Mouse (Mus musculus): ENCODE results near the gene Ptprj. TPM values are rescaled to one million over a fixed set of nuclear protein-coding genes. Genes with fewer than 3 reads are reported as not detected.
"Not testable (repeated sequence)": the region's sequence is repeated elsewhere in the genome, so short reads cannot be mapped to it uniquely, and the experiment has no call there.

Gene Ptprj
- total RNA-seq, 1 experiment from 2014 or later: 31.8 TPM

- ATAC-seq (replicated peaks in 1 of 2; ENCODE audit: insufficient read depth in 1 of 2, low FRiP score in 2 of 2, low TSS enrichment in 1 of 2, low read depth in 1 of 2, poor library complexity in 2 of 2, severe bottlenecking in 2 of 2): peak; percentile 75 to 82; a peak in 3 of 4 replicates
Observed at GRCm38 (mm10) chr2:90429782-90430181, 150.7 kb downstream of the Ptprj start.

DNA sequence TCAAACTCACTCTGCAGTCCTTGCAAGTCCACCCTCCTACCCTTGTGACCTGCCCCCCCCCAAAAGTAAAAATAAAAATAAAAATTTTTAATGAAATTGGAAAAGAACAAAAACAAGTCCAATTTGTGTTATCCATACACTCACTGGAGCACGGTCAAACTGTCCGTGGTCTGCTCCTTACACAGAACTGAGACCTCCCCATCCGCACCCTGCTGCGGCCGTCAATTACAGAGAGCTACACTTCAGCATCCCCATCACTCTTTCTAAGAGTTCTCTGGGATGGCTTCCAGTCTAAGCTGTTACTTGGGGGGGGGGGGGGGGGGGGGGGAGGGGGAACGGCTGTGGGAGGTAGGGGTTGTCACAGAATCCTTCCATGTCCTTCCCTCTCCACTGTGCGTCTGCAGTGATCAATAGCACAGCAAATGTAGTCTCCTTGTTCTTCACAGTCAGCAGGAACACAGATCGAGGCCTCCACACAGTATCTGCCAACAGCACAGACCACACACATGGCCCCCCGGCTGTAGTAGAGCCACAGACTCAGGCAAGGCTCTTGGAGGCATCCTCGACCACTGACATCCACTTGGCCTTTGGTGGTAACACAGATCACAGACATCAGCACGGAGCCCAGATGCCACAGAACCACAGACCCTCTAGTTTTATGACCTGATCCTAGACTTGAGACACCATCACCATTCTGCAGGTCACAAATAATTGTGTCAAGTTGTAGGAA, 151.3 kb downstream of the Ptprj start:
- ATAC-seq (replicated peaks in 1 of 2; ENCODE audit: insufficient read depth in 1 of 2, low FRiP score in 2 of 2, low TSS enrichment in 1 of 2, low read depth in 1 of 2, poor library complexity in 2 of 2, severe bottlenecking in 2 of 2): not testable (repeated sequence)

DNA sequence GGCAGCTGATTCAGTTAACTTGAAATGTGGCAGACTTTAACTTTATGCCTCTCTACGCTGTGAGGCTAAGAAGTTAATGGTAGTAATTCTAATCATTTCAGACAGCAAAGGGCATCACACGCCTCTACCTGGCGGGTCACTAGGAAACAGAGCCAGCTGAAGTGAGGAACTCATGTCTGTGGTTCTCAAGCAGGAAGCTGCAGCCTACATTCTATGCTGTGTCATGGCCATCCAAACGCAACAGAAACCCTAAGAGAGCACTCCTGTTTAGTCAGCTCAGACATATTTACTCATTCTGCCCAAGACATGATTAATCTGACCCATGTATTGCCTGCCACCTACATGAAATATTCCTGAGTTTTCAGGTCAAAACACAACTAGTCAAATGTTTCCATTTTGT, 155.5 kb downstream of the Ptprj start:
- ATAC-seq (replicated peaks in 1 of 2; ENCODE audit: insufficient read depth in 1 of 2, low FRiP score in 2 of 2, low TSS enrichment in 1 of 2, low read depth in 1 of 2, poor library complexity in 2 of 2, severe bottlenecking in 2 of 2): peak; percentile 72 to 88

- not testable (repeated sequence) for ATAC-seq (replicated peaks in 1 of 2; ENCODE audit: insufficient read depth in 1 of 2, low FRiP score in 2 of 2, low TSS enrichment in 1 of 2, low read depth in 1 of 2, poor library complexity in 2 of 2, severe bottlenecking in 2 of 2)
Observed at GRCm38 (mm10) chr2:90422282-90422681, 158.2 kb downstream of the Ptprj start.

DNA sequence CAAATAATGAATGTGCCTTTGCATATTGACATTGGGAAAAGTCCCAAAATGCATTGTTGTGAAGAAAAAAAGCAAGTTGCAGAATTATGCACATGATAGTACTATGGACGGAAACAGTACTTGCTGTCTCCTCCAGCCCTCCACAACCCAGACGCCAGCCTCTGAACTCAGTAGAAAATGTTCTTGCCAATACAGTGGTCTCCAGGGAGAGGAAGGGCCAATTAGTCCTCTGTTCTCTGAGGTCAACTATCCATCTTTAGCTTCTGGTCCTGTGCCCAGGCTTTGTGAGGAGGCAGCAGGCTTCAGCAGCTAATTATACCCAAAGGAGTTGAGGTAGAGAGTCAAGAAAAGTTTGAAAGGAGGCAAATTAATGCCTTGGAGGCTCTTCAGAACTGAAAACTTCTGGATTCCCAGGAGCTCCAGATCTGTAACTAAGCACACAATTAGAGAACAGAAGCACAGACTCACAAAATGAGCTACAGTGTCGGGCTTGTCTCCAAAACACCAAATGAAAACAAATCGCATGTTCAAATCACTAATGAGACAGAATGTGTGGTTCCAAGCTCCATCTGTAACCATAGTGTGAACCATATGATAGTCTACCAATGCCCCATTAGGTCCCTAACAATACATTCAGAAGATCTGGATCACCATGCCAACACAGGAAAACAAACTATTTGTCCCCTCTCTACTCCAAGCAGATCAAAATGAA, 166.2 kb downstream of the Ptprj start:
- ATAC-seq (replicated peaks in 1 of 2; ENCODE audit: insufficient read depth in 1 of 2, low FRiP score in 2 of 2, low TSS enrichment in 1 of 2, low read depth in 1 of 2, poor library complexity in 2 of 2, severe bottlenecking in 2 of 2): not testable (repeated sequence)

DNA sequence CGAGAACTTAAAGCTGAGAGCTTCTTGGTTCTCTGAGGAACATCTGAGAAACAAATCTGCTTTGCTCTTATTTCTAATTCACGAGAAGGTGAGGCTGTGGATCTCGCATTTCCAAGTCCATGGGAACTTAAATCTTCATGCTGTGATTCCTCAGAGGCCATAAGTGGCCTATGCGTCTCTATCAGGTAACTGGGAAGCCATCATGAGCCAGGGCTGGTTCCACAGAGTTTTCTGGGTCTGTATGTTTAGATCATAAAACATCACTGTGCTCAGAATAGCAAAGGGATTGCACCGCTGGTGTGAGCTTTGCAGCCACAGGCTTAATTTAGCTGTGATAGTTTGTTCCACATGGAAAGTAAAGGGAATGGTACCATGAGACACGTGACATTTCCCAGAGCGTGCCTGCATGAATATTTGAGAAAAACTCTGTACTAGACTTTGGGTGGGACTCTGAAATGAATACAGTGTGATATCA, 181.8 kb downstream of the Ptprj start, which contains the start of gene Olfr1274-ps:
TSS of gene Olfr1274-ps (plus strand) at position 51 of the 475 bp plus-strand sequence.
- ATAC-seq (replicated peaks in 1 of 2; ENCODE audit: insufficient read depth in 1 of 2, low FRiP score in 2 of 2, low TSS enrichment in 1 of 2, low read depth in 1 of 2, poor library complexity in 2 of 2, severe bottlenecking in 2 of 2): not testable (repeated sequence)

Other genes starting within 250 kb of the Ptprj start
- gene Olfr1274-ps, start 182.0 kb downstream of the Ptprj start, total RNA-seq (2017): not detected in 2 replicates
- gene Nup160, start 96.6 kb upstream of the Ptprj start, total RNA-seq (2017): 49.7 and 56.0 TPM in 2 replicates
- 226 and 232 TPM in 2 replicates for gene Fnbp4, start 164.7 kb upstream of the Ptprj start, total RNA-seq (2017)
- not detected in 2 replicates for gene Agbl2, start 202.1 kb upstream of the Ptprj start, total RNA-seq (2017)